Mouse (Mus musculus): ENCODE results near the gene Adam15. TPM values are rescaled to one million over a fixed set of nuclear protein-coding genes. Genes with fewer than 3 reads are reported as not detected.

Gene Adam15
- polyA plus RNA-seq, 1 experiment from 2014 or later, result 84.3 TPM

- ATAC-seq (replicated peaks; ENCODE audit: low FRiP score), result no peak
- 91% methylated on average over 4 of the region's 4 CpGs for WGBS
- H3K9me3 ChIP-seq (replicated peaks), result no peaks in the 10 kb centered on the region
- H3K4me3 ChIP-seq (replicated peaks), result no peak overlapping the region
- H3K4me1 ChIP-seq, result peaks cover 35% of the 10 kb centered on the region
- no peak overlapping the region for H3K9ac ChIP-seq
- H3K4me2 ChIP-seq, result no peak overlapping the region
- H3K27ac ChIP-seq, result no peak overlapping the region
- H3K27me3 ChIP-seq, result no peaks in the 10 kb centered on the region
- peaks cover 55% of the 10 kb centered on the region for H3K36me3 ChIP-seq
Measured at GRCm38 (mm10) chr3:89341794-89342193, 8.0 kb downstream of the Adam15 start.

GRCm38 (mm10) chr3:89340465-89340864 is 9.3 kb downstream of the Adam15 start:
- H3K4me2 ChIP-seq, result peak overlapping the region; percentile 62
- 5% methylated on average over 11 of the region's 11 CpGs for WGBS
- ATAC-seq (replicated peaks; ENCODE audit: low FRiP score), result no peak
- H3K36me3 ChIP-seq, result peaks cover 45% of the 10 kb centered on the region
- peak overlapping the region; percentile 38; the same call in 1 of the 2 replicates for H3K9ac ChIP-seq
- H3K27me3 ChIP-seq, result no peaks in the 10 kb centered on the region
- H3K4me1 ChIP-seq, result peaks cover 49% of the 10 kb centered on the region
- H3K4me3 ChIP-seq (replicated peaks), result peak overlapping the region; percentile 35
- no peak overlapping the region for H3K27ac ChIP-seq
- H3K9me3 ChIP-seq (replicated peaks), result no peaks in the 10 kb centered on the region

GRCm38 (mm10) chr3:89339416-89339815 is 10.4 kb downstream of the Adam15 start:
- no peak overlapping the region for H3K9ac ChIP-seq
- WGBS, result 20% methylated on average over 8 of the region's 8 CpGs
- no peaks in the 10 kb centered on the region for H3K9me3 ChIP-seq (replicated peaks)
- peak overlapping the region; percentile 19; the same call in 1 of the 2 replicates for H3K27ac ChIP-seq
- 0 out of 2 replicates have a peak, but pooled peaks have one; percentile 1 for ATAC-seq (replicated peaks; ENCODE audit: low FRiP score)
- H3K4me1 ChIP-seq, result peaks cover 59% of the 10 kb centered on the region
- peaks cover 45% of the 10 kb centered on the region for H3K36me3 ChIP-seq
- H3K4me2 ChIP-seq, result peak overlapping the region; percentile 75; the same call in 1 of the 2 replicates
- no peaks in the 10 kb centered on the region for H3K27me3 ChIP-seq
- H3K4me3 ChIP-seq (replicated peaks), result no peak overlapping the region; the same call in 1 of the 2 replicates

GRCm38 (mm10) chr3:89337721-89338578 is 11.8 kb downstream of the Adam15 start, which contains the start of gene Efna4:
Gene Efna4 (minus strand): TSS chr3:89338028.
- Histone ChIP-seq H3K9ac (peak within 1 kb of the TSS; percentile 96), H3K4me2 (peak within 1 kb of the TSS; percentile 75), H3K4me1 (peaks cover 64% of the 10 kb centered on the region), H3K4me3 (replicated peaks) (peak within 1 kb of the TSS; percentile 96), H3K9me3 (replicated peaks) (no peaks in the 10 kb centered on the region), H3K27me3 (no peaks in the 10 kb centered on the region), H3K27ac (peak within 1 kb of the TSS; percentile 94), H3K36me3 (peaks cover 45% of the 10 kb centered on the region)
- ATAC-seq (replicated peaks; ENCODE audit: low FRiP score), result peak; percentile 90
- WGBS, result under 1% methylated on average over 42 of the region's 44 CpGs

GRCm38 (mm10) chr3:89337062-89337720 is 12.6 kb downstream of the Adam15 start:
- Histone ChIP-seq H3K27ac (peak overlapping the region; percentile 94), H3K36me3 (peaks cover 44% of the 10 kb centered on the region), H3K27me3 (no peaks in the 10 kb centered on the region), H3K4me3 (replicated peaks) (peak overlapping the region; percentile 96), H3K9ac (peak overlapping the region; percentile 96), H3K4me2 (peak overlapping the region; percentile 75), H3K9me3 (replicated peaks) (no peaks in the 10 kb centered on the region), H3K4me1 (peaks cover 71% of the 10 kb centered on the region)
- ATAC-seq (replicated peaks; ENCODE audit: low FRiP score), result no peak
- WGBS, result 3% methylated on average over 20 of the region's 21 CpGs

- ATAC-seq (replicated peaks; ENCODE audit: low FRiP score), result no peak
- no peaks in the 10 kb centered on the region for H3K27me3 ChIP-seq
- peak overlapping the region; percentile 96 for H3K9ac ChIP-seq
- 21% methylated on average over 6 of the region's 6 CpGs for WGBS
- no peaks in the 10 kb centered on the region for H3K9me3 ChIP-seq (replicated peaks)
- peaks cover 77% of the 10 kb centered on the region for H3K4me1 ChIP-seq
- peak overlapping the region; percentile 94 for H3K27ac ChIP-seq
- H3K36me3 ChIP-seq, result peaks cover 37% of the 10 kb centered on the region
- peak overlapping the region; percentile 96 for H3K4me3 ChIP-seq (replicated peaks)
- peak overlapping the region; percentile 75 for H3K4me2 ChIP-seq
Measured at GRCm38 (mm10) chr3:89336529-89336928, 13.3 kb downstream of the Adam15 start.

- Histone ChIP-seq H3K9ac (no peak overlapping the region), H3K27me3 (0 out of 2 replicates have a peak, but pooled peaks cover 4% of the 10 kb centered on the region), H3K4me1 (peaks cover 64% of the 10 kb centered on the region), H3K4me2 (no peak overlapping the region), H3K9me3 (replicated peaks) (no peaks in the 10 kb centered on the region), H3K36me3 (peaks cover 30% of the 10 kb centered on the region), H3K27ac (no peak overlapping the region), H3K4me3 (replicated peaks) (no peak overlapping the region)
- ATAC-seq (replicated peaks; ENCODE audit: low FRiP score), result no peak
- WGBS, result 56% methylated on average over 11 of the region's 11 CpGs
Measured at GRCm38 (mm10) chr3:89333053-89333452, 16.7 kb downstream of the Adam15 start.

GRCm38 (mm10) chr3:89332476-89332875 is 17.3 kb downstream of the Adam15 start:
- Histone ChIP-seq H3K27ac (peak overlapping the region; percentile 46; the same call in 1 of the 2 replicates), H3K9me3 (replicated peaks) (no peaks in the 10 kb centered on the region), H3K9ac (no peak overlapping the region), H3K4me2 (no peak overlapping the region), H3K27me3 (0 out of 2 replicates have a peak, but pooled peaks cover 4% of the 10 kb centered on the region), H3K36me3 (peaks cover 30% of the 10 kb centered on the region), H3K4me1 (peaks cover 67% of the 10 kb centered on the region), H3K4me3 (replicated peaks) (no peak overlapping the region)
- ATAC-seq (replicated peaks; ENCODE audit: low FRiP score), result no peak
- WGBS, result 38% methylated on average over 12 of the region's 12 CpGs

GRCm38 (mm10) chr3:89332013-89332412 is 17.8 kb downstream of the Adam15 start:
- Histone ChIP-seq H3K4me1 (peaks cover 70% of the 10 kb centered on the region), H3K4me2 (no peak overlapping the region), H3K27ac (no peak overlapping the region), H3K9me3 (replicated peaks) (no peaks in the 10 kb centered on the region), H3K4me3 (replicated peaks) (no peak overlapping the region), H3K36me3 (peaks cover 30% of the 10 kb centered on the region), H3K9ac (no peak overlapping the region), H3K27me3 (0 out of 2 replicates have a peak, but pooled peaks cover 4% of the 10 kb centered on the region)
- no peak for ATAC-seq (replicated peaks; ENCODE audit: low FRiP score)
- WGBS, result 37% methylated on average over 10 of the region's 10 CpGs

- 66% methylated on average over 13 of the region's 13 CpGs for WGBS
- Histone ChIP-seq H3K4me3 (replicated peaks) (no peak overlapping the region), H3K27me3 (0 out of 2 replicates have a peak, but pooled peaks cover 4% of the 10 kb centered on the region), H3K4me1 (peaks cover 68% of the 10 kb centered on the region), H3K9ac (no peak overlapping the region), H3K36me3 (peaks cover 30% of the 10 kb centered on the region), H3K4me2 (no peak overlapping the region), H3K27ac (no peak overlapping the region), H3K9me3 (replicated peaks) (no peaks in the 10 kb centered on the region)
- no peak for ATAC-seq (replicated peaks; ENCODE audit: low FRiP score)
Measured at GRCm38 (mm10) chr3:89331561-89331960, 18.2 kb downstream of the Adam15 start.

GRCm38 (mm10) chr3:89330948-89331347 is 18.8 kb downstream of the Adam15 start:
- H3K9me3 ChIP-seq (replicated peaks), result no peaks in the 10 kb centered on the region
- no peak overlapping the region for H3K27ac ChIP-seq
- peaks cover 62% of the 10 kb centered on the region for H3K4me1 ChIP-seq
- 0 out of 2 replicates have a peak, but pooled peaks have one; percentile 33 for ATAC-seq (replicated peaks; ENCODE audit: low FRiP score)
- H3K36me3 ChIP-seq, result peaks cover 30% of the 10 kb centered on the region
- H3K27me3 ChIP-seq, result 0 out of 2 replicates have a peak, but pooled peaks cover 4% of the 10 kb centered on the region
- 22% methylated on average over 10 of the region's 10 CpGs for WGBS
- no peak overlapping the region for H3K4me2 ChIP-seq
- no peak overlapping the region for H3K4me3 ChIP-seq (replicated peaks)
- H3K9ac ChIP-seq, result no peak overlapping the region

- H3K9ac ChIP-seq, result no peak overlapping the region
- H3K27ac ChIP-seq, result no peak overlapping the region
- H3K36me3 ChIP-seq, result peaks cover 30% of the 10 kb centered on the region
- no peaks in the 10 kb centered on the region for H3K9me3 ChIP-seq (replicated peaks)
- H3K27me3 ChIP-seq, result 0 out of 2 replicates have a peak, but pooled peaks cover 4% of the 10 kb centered on the region
- H3K4me3 ChIP-seq (replicated peaks), result no peak overlapping the region
- H3K4me1 ChIP-seq, result peaks cover 56% of the 10 kb centered on the region
- H3K4me2 ChIP-seq, result no peak overlapping the region
- ATAC-seq (replicated peaks; ENCODE audit: low FRiP score), result no peak
- 54% methylated on average over 3 of the region's 3 CpGs for WGBS
Measured at GRCm38 (mm10) chr3:89330346-89330745, 19.4 kb downstream of the Adam15 start.

All from kidney, embryonic 15.5 days (tissue).